Mouse (Mus musculus): ENCODE measurements around the gene Psmb10.

Psmb10 gene

DNA sequence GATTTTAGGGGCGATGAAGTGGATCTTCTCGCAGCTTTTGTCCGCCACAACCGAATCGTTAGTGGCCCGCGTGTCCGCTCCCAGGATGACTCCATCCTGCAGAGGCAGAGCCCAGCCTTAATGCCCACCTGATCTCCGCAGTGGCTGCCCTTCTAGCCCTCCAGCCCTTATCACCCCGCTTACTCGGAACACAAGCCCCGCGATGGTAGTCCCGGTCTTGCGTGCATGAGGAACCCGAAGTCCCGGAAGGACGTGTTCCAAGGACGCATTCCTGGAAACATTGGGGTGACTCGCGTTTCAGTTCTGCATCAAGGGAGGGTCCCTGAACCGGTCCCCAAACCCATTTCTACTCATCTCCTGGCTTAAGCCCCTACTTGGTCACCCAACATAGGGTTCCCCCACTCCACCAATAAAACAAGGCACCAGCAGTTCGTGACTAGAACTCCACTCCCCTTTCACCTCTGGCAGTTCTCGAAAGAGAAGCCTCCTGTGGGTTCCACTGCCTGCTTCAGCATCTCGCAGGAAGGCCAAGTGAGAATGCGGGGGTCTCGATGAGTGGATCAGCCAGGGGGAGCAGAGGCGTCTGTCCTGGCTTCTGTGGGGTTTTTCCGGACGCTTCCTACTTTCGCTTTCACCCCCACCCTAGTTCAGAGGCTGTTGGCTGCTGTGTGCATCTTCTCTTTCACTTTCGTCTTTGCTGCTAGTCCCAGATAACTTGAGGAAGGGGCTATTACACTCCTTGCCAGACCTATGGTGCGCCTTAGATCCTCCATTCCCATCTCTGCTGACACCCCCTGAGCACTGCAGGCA is 543 bp downstream of the Psmb10 start:
- DNase-seq (ENCODE audit: low spot score in 2 of 2), result no peak

DNA sequence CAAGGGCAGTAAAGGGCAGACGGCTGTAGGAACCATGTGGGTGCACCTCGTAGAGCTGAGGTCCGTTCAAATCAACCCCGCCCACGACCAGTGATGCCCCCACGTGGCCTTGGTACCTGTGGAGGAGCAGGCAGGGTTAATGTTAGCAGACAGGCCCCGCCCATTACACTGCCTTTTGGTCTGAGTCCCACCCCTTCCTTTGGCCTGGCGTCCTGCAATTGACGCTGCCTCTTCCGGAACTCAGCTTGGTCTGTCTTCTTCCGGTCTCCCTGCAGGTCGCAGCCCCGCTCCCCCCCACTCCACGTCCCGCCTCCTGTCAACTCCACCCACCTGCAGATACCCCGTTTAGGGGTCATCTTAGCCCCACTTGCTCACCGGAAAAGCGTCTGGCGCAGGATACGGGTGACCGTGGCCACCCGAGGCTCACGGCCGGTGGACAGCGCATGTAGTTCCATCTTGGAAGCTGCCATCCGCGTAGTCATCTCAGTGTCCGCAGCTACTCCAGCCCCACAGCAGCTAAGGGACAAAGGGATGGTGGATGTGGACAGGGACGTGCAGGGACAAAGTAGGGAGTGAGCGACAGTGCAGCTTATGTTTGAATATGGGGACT is 1.3 kb downstream of the Psmb10 start:
- DNase-seq (ENCODE audit: low spot score in 2 of 2), result peak; percentile 73 to 82

DNA sequence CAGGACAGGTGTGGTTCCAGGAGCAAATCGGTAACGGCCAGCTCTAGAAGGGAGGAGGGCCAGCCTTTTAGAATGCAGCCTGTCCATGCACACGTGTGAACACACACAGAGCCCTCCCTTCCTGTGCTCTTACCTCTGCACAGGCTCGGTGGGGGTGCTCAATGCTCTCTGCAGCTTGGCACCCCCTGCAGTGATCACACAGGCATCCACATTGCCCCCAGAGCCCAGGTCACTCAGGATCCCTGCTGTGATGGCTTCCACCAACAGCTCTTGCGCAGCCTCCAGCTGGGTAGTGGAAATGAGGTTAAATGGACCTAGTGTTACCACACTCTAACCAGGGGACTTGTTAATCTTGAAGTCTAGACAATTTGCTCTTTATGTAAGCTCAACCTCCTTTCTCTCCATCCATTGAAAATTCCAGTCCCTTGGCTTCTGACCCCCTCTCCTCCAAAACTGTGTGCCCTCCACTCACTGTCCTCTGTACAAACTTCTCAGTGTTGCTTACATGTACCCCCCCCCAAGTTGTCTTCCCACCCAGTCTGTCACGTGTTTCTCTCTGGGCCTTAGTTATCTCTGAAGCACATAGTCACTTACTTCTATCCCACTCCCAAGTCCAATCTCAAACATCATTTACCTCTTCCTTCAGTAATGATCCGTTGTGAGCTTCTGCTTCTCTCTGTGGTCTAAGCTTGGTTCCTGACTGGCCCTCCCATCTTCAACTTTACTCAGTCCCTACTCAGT is 2.2 kb downstream of the Psmb10 start:
- no peak for DNase-seq (ENCODE audit: low spot score in 2 of 2)

DNA sequence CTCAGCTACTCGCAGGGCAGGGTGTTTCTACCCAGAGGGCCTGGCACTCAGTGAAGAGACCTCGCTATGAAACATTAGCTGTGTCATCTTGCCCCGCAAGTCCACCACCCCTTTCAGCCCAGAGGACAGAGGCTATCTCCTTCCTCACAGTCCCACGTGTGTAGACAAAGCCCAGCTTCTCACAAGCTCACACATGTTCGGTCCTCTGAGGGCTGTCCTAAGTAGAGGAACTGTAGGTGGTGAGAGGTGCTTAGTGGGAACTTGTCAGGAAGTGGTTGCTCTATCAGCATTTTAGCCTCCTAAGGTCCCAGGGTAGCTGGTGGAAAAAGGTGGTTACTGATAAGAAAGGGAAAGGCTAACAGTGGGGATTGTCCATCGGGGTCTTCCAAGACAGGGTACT is 3.1 kb downstream of the Psmb10 start:
- no peak for DNase-seq (ENCODE audit: low spot score in 2 of 2)

DNA sequence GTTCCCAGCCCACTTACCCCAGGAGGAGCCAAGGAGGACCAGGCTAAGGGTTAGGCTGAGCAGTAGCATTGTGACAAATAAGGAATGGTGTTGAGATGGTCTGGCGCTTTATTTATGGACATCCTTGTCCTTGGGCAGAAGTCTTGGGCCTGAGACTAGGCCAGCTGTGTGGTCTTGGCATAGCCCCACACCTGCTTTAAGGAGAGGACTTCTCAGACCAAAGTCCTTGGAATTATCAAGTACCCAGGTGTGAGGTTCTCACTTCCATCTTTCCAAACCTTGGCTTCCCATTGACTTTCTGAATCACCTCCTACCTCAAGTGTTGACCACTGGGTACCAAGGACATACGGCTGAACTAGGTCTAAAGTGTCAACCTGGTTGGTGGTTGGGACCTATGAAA is 4.5 kb downstream of the Psmb10 start, which contains the start of gene Ctrl:
TSS of gene Ctrl (minus strand) at position 101 of the 400 bp plus-strand sequence.
- no peak for DNase-seq (ENCODE audit: low spot score in 2 of 2)

DNA sequence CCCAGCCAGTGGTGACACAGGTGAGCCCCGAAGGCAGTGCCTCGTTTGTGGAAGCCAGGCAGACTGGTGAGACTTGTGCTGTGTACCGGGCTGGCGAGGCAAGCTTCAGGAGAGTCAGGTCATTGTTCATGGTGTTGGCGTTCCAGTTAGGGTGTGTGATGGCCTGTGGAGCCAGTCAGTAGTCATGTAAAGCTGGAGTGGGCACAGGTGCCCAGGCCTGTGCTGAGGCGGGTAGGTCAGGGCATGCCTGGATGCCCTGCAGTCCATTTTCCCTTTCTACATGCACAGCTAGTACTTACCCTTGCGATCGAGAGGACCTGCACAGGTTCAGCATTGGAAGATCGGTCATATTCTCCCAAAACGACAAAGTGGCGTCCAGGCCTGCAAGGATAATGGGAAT is 5.7 kb downstream of the Psmb10 start:
- no peak for DNase-seq (ENCODE audit: low spot score in 2 of 2)

DNA sequence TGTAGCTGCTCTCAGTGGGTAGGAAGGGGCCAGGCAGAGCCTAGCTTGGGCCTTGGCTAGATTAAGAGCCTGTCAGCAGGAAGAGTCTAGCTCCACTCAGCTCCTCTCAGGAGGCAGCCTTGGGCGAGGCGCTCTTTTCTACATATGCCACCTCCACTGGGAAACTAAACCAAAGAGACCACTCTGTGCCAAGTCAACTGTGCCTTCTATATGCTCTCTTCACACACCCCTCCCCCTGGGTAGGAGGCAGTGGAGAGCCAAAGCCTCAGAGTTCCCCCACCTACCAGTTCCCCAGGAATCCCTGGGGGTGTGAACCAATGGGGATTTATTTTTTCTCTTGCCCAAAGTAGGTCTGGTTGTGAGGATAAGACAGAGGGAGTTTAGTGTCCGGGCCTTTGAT is 7.0 kb downstream of the Psmb10 start:
- DNase-seq (ENCODE audit: low spot score in 2 of 2), result no peak

DNA sequence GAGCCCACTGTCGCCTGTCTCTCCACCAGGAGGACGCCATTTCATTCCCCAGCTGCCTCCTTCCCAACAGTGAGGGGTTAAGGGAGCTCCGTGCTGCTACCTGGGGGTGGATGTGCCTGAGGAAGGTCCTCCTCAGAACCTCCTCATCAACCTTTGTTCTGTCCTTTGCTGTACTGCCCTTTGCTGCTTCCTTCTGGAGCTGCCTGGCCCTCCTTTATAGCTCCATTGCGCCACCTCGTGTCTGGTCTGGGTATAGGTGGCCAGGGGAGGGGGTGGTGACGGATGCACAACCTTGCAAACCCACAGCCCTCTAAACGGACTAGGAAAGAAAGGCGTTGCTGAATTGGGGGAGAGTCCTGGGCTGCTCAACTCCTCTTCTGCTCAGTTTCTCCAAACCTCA is 7.6 kb downstream of the Psmb10 start:
- peak; percentile 79 to 93 for DNase-seq (ENCODE audit: low spot score in 2 of 2)

DNA sequence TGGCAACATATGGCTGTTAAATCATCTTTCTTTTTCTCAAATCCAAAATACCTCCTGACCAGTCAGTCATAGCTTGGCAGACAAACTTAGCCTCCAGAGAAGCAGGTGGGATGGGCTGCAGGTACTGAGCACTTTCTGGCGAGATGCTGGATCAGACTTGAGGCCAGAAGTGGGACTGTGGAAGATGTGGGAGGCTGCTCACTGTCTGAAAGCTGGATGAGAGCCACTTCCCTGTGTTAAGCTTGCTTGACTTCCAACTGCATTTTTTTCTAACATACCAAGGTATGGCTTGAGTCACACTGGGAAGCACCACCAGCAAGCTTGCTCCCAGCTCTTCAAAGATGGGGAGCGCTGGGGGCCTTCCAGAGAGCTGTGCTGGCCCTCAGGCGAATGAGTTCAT is 13.1 kb downstream of the Psmb10 start:
- DNase-seq (ENCODE audit: low spot score in 2 of 2), result no peak

DNA sequence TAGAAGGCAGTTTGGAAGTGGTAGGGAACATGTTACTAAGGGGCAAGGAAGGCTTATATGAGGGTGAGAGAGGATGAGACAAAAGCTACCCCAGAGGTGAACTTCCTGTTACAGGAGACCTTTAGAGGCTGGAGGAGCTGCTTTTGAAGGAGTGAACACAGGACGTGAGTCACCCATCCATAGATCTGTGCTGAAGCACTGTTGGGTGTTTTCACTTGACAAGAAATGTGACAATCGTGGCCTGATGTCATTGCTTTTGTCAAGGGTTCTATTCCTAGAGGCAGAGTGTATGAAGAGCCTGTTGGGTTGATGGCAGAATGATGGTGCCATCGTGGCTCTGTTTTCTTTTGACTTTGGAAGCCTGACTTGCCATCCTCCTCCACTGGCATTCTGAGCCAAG is 18.9 kb downstream of the Psmb10 start:
- no peak for DNase-seq (ENCODE audit: low spot score in 2 of 2)

DNA sequence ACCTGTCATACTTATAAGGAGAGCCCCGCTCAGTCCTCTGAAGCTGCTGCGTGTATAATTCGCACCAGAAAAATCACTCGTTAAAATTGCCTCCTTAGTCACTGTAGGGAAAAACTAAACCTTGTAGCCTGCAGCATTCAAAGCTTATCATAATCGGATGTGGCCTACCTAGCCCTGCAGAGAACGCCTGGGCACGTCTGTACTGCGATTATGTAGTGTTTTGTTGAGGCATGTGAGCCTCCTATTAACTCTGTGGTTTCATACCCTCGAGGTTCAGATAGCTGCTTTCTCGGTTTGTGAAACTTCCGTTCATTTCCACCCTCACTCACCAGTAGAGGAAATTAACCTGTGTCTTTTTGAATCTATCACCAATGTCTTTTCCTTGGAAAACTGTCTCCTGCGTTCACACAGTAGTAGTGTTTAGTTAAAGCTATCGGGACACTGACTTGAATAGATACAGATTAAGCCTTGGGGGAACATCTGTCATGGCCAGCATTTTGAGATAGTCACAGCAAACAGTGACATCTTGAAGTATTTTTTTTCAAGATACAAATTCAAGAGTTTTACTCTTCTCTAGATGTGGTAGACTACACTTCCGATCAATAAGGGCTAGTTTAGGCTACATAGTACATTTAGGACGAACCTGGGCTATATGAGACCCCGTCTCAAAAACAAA is 37.2 kb downstream of the Psmb10 start:
- DNase-seq (ENCODE audit: low spot score in 2 of 2), result no peak

DNA sequence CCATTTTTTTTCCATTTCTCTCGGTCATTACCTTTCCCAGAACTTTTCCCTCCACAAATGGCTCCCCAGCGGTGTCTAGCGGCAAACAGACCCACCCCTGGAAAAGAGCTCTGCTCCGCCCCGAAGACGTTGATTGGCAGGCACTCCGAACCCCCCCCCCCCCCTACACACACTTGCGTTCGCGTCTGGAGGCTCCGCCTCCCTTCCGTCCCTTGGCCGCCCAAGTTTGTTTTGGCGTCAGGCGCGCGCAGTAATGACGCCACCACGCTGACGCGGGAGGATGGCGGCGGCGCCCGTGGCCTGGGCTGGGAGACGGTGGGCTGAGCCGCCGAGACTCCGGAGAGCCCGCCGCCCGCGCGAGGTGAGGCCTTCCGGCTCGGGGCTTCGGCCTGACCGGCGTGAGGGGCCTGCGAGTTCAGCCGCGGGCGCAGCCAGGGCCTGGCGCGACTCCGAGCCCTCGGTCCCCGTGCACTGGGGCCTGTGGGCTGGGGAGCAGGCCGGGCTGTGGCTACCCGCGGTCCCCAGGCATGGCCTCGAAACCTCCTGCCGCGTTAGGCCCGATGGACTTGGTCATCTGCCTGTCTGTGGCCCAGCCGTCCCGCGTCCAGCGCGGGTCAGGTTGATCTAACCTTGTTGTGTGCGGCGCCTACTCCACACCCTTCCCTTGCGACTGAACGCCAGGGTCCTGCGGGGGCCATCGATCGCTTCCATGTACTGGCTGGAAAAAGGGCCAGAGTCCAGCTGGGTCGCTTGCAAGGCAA is 37.9 kb downstream of the Psmb10 start, which contains the start of gene Pskh1:
TSS of gene Pskh1 (plus strand) at position 262 of the 761 bp plus-strand sequence.
- peak; percentile 91 to 95 for DNase-seq (ENCODE audit: low spot score in 2 of 2)

DNA sequence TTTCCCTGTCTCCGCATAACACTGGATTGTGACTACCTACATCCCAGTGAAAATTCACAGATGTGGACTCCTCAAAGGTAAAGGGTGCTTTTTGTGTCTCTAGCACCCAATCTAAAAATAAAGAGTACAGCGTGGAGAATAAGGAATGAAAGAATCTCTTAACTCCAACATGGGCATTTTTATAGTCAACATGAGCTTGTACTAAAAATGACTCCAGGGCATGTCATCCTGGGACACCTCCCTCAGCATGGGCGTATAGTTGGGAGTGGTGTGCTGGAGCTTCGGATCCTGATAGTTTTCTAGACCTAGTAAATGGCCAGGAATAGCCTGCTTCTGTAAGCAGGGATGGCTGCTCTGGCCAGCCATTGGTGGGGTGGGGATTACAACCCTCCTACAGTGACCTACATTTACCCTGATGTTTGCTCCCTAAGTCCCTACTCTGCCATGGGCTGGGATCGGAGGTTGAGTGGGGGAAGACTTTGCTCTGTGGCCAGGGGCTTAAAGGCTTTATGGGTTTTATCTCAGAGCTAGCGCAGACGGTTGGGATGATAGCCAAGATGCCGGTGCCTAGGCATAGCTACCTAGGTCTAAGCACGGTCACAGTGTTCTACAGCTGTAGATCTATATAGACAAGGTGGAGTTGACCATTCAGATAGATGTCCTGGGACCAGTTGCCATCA is 40.3 kb downstream of the Psmb10 start:
- no peak for DNase-seq (ENCODE audit: low spot score in 2 of 2)

DNA sequence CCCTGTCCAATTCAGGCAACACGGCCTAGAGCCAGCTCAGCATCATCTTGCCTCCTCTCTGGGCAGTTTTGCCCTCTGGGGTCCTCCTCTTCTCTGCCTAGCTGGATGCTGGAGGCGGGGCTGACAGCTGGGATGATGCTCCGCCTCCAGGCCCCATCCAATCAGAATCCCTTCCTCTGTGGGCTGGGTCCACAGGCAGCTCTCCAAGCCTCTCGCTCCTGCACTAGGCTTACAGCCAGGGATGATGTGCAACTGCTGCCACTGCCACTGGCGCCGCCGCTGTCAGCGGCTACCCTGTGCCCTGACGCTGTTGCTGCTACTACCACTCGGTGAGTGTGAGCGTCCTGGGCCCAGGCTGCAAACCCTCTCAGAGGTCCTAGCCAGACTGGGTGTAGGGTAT is 44.9 kb downstream of the Psmb10 start, which contains the start of gene Nrn1l:
TSS of gene Nrn1l (plus strand) at position 229 of the 400 bp plus-strand sequence.
- DNase-seq (ENCODE audit: low spot score in 2 of 2), result peak; percentile 43 to 69

DNA sequence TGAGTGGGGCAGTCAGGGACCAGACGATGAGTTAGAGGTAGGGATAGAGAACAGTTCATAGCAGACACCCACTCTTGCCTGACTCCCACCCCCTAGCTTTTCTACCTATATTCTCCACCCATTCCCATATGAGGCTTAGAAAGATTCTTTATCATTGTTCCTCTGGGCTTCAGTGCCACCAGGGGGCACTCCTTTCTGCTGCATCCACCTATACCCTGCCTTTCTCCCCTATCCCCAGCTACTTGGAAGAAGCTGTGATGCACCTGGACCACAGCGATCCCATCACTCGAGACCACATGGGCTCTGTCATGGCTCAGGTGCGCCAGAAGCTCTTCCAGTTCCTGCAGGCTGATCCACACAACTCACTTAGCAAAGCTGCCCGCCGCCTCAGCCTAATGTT is 45.8 kb downstream of the Psmb10 start:
- no peak for DNase-seq (ENCODE audit: low spot score in 2 of 2)

DNA sequence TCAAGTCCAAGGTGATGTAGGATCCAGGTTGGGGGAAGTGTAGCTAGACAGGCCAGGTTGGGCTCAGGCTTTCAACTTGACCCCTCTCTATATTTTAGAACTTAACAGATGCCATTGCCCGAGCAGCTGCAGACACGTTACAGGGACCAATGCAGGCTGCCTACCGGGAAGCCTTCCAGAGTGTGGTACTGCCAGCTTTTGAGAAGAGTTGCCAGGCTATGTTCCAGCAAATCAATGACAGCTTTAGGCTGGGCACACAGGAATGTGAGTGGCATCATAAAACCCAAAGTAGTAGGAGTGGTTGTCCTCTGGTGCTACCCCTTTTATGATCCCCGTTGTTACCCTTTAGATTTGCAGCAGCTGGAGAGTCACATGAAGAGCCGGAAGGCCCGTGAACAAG is 47.4 kb downstream of the Psmb10 start:
- DNase-seq (ENCODE audit: low spot score in 2 of 2), result no peak

DNA sequence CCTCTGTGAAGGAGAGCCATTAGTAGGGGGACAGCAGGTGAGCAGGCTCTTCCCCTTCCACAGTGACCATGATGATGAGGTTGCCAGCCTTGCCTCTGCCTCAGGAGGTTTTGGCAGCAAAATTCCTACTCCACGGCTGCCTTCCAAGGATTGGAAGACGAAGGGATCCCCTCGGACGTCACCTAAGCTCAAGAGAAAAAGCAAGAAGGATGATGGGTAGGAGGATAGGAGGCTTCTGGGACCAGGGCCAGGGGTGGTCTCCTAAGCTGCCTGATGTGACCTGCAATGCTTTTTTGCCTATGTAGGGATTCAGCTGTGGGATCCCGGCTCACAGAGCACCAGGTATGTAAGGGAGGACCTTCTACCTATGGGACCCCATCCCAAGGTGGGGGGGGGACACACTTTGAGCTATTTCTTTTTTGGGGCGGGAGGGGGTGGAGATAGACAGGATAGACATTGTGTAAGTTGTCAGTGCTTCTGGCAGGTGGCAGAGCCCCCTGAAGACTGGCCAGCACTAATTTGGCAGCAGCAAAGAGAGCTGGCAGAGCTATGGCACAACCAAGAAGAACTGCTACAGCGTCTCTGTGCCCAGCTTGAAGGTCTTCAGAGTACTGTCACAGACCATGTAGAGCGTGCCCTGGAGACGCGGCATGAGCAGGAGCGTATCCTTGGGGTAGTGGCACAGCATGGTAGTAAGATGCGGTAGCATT is 48.3 kb downstream of the Psmb10 start:
- no peak for DNase-seq (ENCODE audit: low spot score in 2 of 2)

Data from cerebellum, postnatal 4 days (tissue).